Comparison of ENCODE assay signal across 8 mouse cellular contexts in the genomic region with DNA sequence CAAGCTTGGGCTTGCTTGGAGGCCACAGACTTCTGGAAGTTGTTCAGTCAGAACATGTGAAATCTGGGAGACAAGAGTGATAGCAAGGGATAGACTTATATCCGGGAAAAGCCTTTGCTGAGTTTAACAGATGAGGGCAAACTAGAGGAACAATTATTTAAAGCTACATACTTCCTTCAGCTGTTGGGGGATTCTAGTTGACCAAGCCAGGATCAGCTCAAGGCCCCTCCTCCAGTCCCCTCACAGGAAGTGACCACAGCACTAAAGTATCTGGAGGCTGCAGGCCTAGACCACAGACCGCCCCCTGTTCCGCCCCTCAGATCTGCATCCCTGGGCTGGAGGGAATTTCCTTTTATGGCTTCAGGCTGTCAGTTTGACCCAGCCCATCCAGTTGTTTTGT. TPM values are rescaled to one million over a fixed set of nuclear protein-coding genes. Genes with fewer than 3 reads are reported as not detected.
A peak's percentile ranks its signal among the peaks of the same experiment; 100 is the strongest.
DNase-seq lines count a peak whose midpoint lies in the region; ATAC-seq and TF ChIP-seq lines count a peak whose summit lies in the region.
"Had no signal": no experiment of that assay in that cellular context is flagged by ENCODE, and none has a peak within 500 bp of the region (broad histone marks: within the 10 kb centered on the region; RNA-seq: fewer than 3 reads in every experiment).

No protein-coding gene starts in this region.

- H3K27ac ChIP-seq in cortical plate, adult 2 months (ENCODE audit: insufficient read depth, low read length), result peak overlapping the region; percentile 88
- H3K27ac ChIP-seq in heart, embryonic 14.5 days (replicated peaks in 1 of 2; ENCODE audit: control insufficient read depth in 1 of 2, insufficient read depth in 1 of 2, low read depth in 2 of 2, low read length in 2 of 2), result peak overlapping the region; percentile 88 to 99
- H3K27ac ChIP-seq: left cerebral cortex, adult 2 months had no signal

- peak overlapping the region; percentile 98 for H3K9ac ChIP-seq in heart, embryonic 14.5 days (ENCODE audit: low read length)

- 8% methylated on average over 3 of the region's 3 CpGs for WGBS in heart, embryonic 14.5 days

- H3K36me3 ChIP-seq in heart, embryonic 14.5 days (ENCODE audit: control insufficient read depth, insufficient read depth, low read length), result peaks cover 51% of the 10 kb centered on the region

- no peaks in the 10 kb centered on the region for H3K9me3 ChIP-seq in heart, embryonic 14.5 days (ENCODE audit: control insufficient read depth, low read length)

- peak; percentile 90 for DNase-seq in NIH3T3 (ENCODE audit: low read depth)
- DNase-seq in kidney, postnatal 10 days, result peak; percentile 87
- peak; percentile 84 to 89 for DNase-seq in lung, postnatal 4 days
- no peak for DNase-seq in cerebellum, adult 11-12 months

- no peak overlapping the region for H3K4me3 ChIP-seq in cortical plate, adult 2 months (ENCODE audit: insufficient read depth, low read length)
- peak overlapping the region; percentile 39 to 91 for H3K4me3 ChIP-seq in heart, embryonic 14.5 days (ENCODE audit: control insufficient read depth in 1 of 2, insufficient read depth in 1 of 2, low read depth in 1 of 2, low read length in 2 of 2)
- H3K4me3 ChIP-seq: left cerebral cortex, adult 2 months had no signal

- H3K27me3 ChIP-seq in heart, embryonic 14.5 days (ENCODE audit: control insufficient read depth, insufficient read depth, low read length), result no peaks in the 10 kb centered on the region

- no peaks in the 10 kb centered on the region for H3K4me1 ChIP-seq in cortical plate, adult 2 months (ENCODE audit: control insufficient read depth, insufficient read depth, low read length)
- peaks cover 7 to 32% of the 10 kb centered on the region in 2 experiments for H3K4me1 ChIP-seq in heart, embryonic 14.5 days (ENCODE audit: control insufficient read depth in 2 of 2, insufficient read depth in 2 of 2, low read length in 2 of 2)

- TF ChIP-seq POLR2A in cortical plate, adult 2 months (IDR thresholded peaks at IDR 0.05; ENCODE audit: extremely low read depth, insufficient read depth, low read length), result no peak

- peak overlapping the region; percentile 94 for H3K4me2 ChIP-seq in heart, embryonic 14.5 days (ENCODE audit: low read length)

- ATAC-seq in heart, embryonic 14.5 days (ENCODE audit: insufficient number of reproducible peaks, insufficient read depth, low FRiP score, low read depth), result peak; percentile 64
- ATAC-seq in erythroid progenitor cell, adult 5-6 weeks (replicated peaks; ENCODE audit: low FRiP score, poor library complexity, severe bottlenecking), result no peak

- TF ChIP-seq CTCF in cortical plate, adult 2 months (IDR thresholded peaks at IDR 0.05; ENCODE audit: extremely low read depth, insufficient read depth, low read length), result no peak

RNA-seq across cellular contexts. Expression of a gene that starts 1.8 kb away (rescaled TPM):
- 8.4 and 10.0 TPM in 2 replicates for polyA plus RNA-seq in cortical plate, adult 2 months (2012; rRNA removed)
- 19.6 and 22.4 TPM in 2 replicates for polyA plus RNA-seq in heart, embryonic 14.5 days (2014; fragmentation: Nextera tagmentation; extraction: Ambion mirVana)
- total RNA-seq in erythroid progenitor cell, adult 5-6 weeks (2015; ENCODE audit: low replicate concordance), result 4.7 and 8.8 TPM in 2 replicates
- total RNA-seq in erythroid progenitor cell, adult 5-6 weeks (2017; ENCODE audit: low replicate concordance), result 3.8 and 7.8 TPM in 2 replicates

RNA-seq across cellular contexts. Expression of a gene that starts 2.6 kb away (rescaled TPM):
- polyA plus RNA-seq in cortical plate, adult 2 months (2012; rRNA removed), result 153 TPM in 2 replicates
- polyA plus RNA-seq in heart, embryonic 14.5 days (2014; fragmentation: Nextera tagmentation; extraction: Ambion mirVana), result 401 and 404 TPM in 2 replicates
- 155 and 182 TPM in 2 replicates for total RNA-seq in erythroid progenitor cell, adult 5-6 weeks (2015; ENCODE audit: low replicate concordance)
- total RNA-seq in erythroid progenitor cell, adult 5-6 weeks (2017; ENCODE audit: low replicate concordance), result 73.5 and 103 TPM in 2 replicates

RNA-seq across cellular contexts. Expression of a gene that starts 5.2 kb away (rescaled TPM):
- 174 and 179 TPM in 2 replicates for polyA plus RNA-seq in cortical plate, adult 2 months (2012; rRNA removed)
- 135 and 159 TPM in 2 replicates for polyA plus RNA-seq in heart, embryonic 14.5 days (2014; fragmentation: Nextera tagmentation; extraction: Ambion mirVana)
- 121 and 145 TPM in 2 replicates for total RNA-seq in erythroid progenitor cell, adult 5-6 weeks (2015; ENCODE audit: low replicate concordance)
- total RNA-seq in erythroid progenitor cell, adult 5-6 weeks (2017; ENCODE audit: low replicate concordance), result 45.8 and 90.2 TPM in 2 replicates

RNA-seq across cellular contexts. Expression of a gene that starts 13.1 kb away (rescaled TPM):
- polyA plus RNA-seq in cortical plate, adult 2 months (2012; rRNA removed), result 92.3 and 93.2 TPM in 2 replicates
- polyA plus RNA-seq in heart, embryonic 14.5 days (2014; fragmentation: Nextera tagmentation; extraction: Ambion mirVana), result 89.2 and 104 TPM in 2 replicates
- total RNA-seq in erythroid progenitor cell, adult 5-6 weeks (2015; ENCODE audit: low replicate concordance), result 61.2 and 72.8 TPM in 2 replicates
- total RNA-seq in erythroid progenitor cell, adult 5-6 weeks (2017; ENCODE audit: low replicate concordance), result 35.4 and 38.4 TPM in 2 replicates

RNA-seq across cellular contexts. Expression of a gene that starts 48.5 kb away (rescaled TPM):
- 4.2 and 5.2 TPM in 2 replicates for polyA plus RNA-seq in cortical plate, adult 2 months (2012; rRNA removed)
- 7.7 and 8.3 TPM in 2 replicates for polyA plus RNA-seq in heart, embryonic 14.5 days (2014; fragmentation: Nextera tagmentation; extraction: Ambion mirVana)
- not detected in 2 replicates for total RNA-seq in erythroid progenitor cell, adult 5-6 weeks (2015; ENCODE audit: low replicate concordance)
- total RNA-seq in erythroid progenitor cell, adult 5-6 weeks (2017; ENCODE audit: low replicate concordance), result not detected in 2 replicates
